Mouse (Mus musculus) heart, embryonic 14.5 days (tissue): Measurements from ENCODE around the gene Clasp2. TPM values are rescaled to one million over a fixed set of nuclear protein-coding genes. Genes with fewer than 3 reads are reported as not detected.

Experiments
- ATAC-seq: fragments of 200-750 bp; cut with Nextera tagmentation; 2 replicates; pipeline ENCODE4 v1.8.0; 2017; ENCODE audit warnings: low read depth, moderate TSS enrichment; ENCODE audit not compliant: insufficient number of reproducible peaks, insufficient read depth, low FRiP score
- H3K27ac ChIP-seq, 2 experiments: fragments of 200-500 bp in 1 of 2; fragments of 300-500 bp in 1 of 2; sonication (generic) in 1 of 2; replicated peaks in 1 of 2; 2 replicates each; pipeline ENCODE4 v1.5.1; 2012 to 2014; ENCODE audit warnings: low read depth in 2 of 2, low read length in 2 of 2, control low read depth in 1 of 2, mild to moderate bottlenecking in 1 of 2, mixed read lengths in 1 of 2; ENCODE audit not compliant: control insufficient read depth in 1 of 2, insufficient read depth in 1 of 2
- H3K27me3 ChIP-seq: fragments of 300-500 bp; sonication (generic); 2 replicates; pipeline ENCODE4 v1.6.1; 2014; ENCODE audit warnings: mild to moderate bottlenecking, low read length, control low read depth; ENCODE audit not compliant: control insufficient read depth, insufficient read depth
- H3K36me3 ChIP-seq: fragments of 300-500 bp; sonication (generic); 2 replicates; pipeline ENCODE4 v1.6.1; 2014; ENCODE audit warnings: mild to moderate bottlenecking, control low read depth, low read length, mixed read lengths; ENCODE audit not compliant: control insufficient read depth, insufficient read depth
- H3K4me1 ChIP-seq, 2 experiments: fragments of 200-500 bp in 1 of 2; fragments of 300-500 bp in 1 of 2; sonication (generic) in 1 of 2; 2 replicates each; pipeline ENCODE4 v1.6.1; 2012 to 2014; ENCODE audit warnings: low read length in 2 of 2, control low read depth in 1 of 2, mixed read lengths in 1 of 2; ENCODE audit not compliant: control insufficient read depth in 2 of 2, insufficient read depth in 2 of 2
- H3K4me2 ChIP-seq: fragments of 300-500 bp; sonication (generic); 2 replicates; pipeline ENCODE4 v1.6.1; 2014; ENCODE audit warnings: mild to moderate bottlenecking, low read length
- H3K4me3 ChIP-seq, 2 experiments: fragments of 200-500 bp in 1 of 2; fragments of 300-500 bp in 1 of 2; sonication (generic) in 1 of 2; 2 replicates each; pipeline ENCODE4 v1.5.1; 2012 to 2014; ENCODE audit warnings: low read length in 2 of 2, mild to moderate bottlenecking in 2 of 2, control low read depth in 1 of 2, low read depth in 1 of 2, moderate library complexity in 1 of 2; ENCODE audit not compliant: control insufficient read depth in 1 of 2, insufficient read depth in 1 of 2
- H3K9ac ChIP-seq: fragments of 300-500 bp; sonication (generic); 2 replicates; pipeline ENCODE4 v1.6.1; 2014; ENCODE audit warnings: mild to moderate bottlenecking, low read length
- H3K9me3 ChIP-seq: fragments of 300-500 bp; sonication (generic); 2 replicates; pipeline ENCODE4 v1.6.1; 2016; ENCODE audit warnings: low read length, control low read depth; ENCODE audit not compliant: control insufficient read depth
- WGBS: fragments of 180-500 bp; shearing (Covaris S2); extraction: QIAGEN DNeasy Blood & Tissue Kit; methylation state at CpG from one replicate; pipeline ENCODE4 v1.1.7; 2014; 5-methylcytosine and 5-hydroxymethylcytosine counted together
- polyA plus RNA-seq: library from polyadenylated mRNA; unstranded; fragments of >200 nt; fragmentation: Nextera tagmentation; extraction: Ambion mirVana; gene quantifications from 2 replicates; pipeline ENCODE4 v1.2.1, GENCODE M21; 2014

Gene Clasp2
- polyA plus RNA-seq, 1 experiment from 2014 or later, result 25.3 TPM

DNA sequence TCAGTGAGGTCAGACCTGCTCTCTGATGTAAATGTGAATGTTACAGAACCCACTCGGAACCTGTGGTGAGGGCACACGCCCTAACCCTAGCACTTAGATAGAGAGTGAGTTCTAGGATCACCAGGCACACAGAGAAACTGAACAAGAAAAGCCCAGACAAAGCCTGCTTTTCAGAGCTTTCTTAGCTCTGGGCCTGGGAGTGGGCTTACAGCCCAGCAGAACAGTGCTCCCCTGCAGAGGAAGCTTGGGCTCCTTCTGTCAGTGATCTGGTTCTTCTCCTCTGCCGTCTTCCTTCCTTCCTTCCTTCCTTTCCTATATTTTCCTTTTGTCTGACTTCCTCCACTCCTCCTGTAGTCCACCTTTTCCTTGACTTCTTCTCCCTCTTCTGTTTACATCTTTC lies 61.5 kb downstream of the Clasp2 start:
- ATAC-seq, result no peak
- Histone ChIP-seq H3K4me1 (peaks cover 2 to 17% of the 10 kb centered on the region in 2 experiments; a peak in 3 of 4 replicates), H3K27me3 (no peaks in the 10 kb centered on the region), H3K4me3 (no peak overlapping the region), H3K27ac (0 out of 4 replicates have a peak overlapping the region, but pooled peaks of 1 of the 2 experiments have one; percentile 3), H3K36me3 (no peaks in the 10 kb centered on the region), H3K9ac (no peak overlapping the region), H3K9me3 (no peaks in the 10 kb centered on the region), H3K4me2 (no peak overlapping the region)
- 63% methylated on average over 3 of the region's 3 CpGs for WGBS

GRCm38 (mm10) chr9:113803751-113804150 lies 62.5 kb downstream of the Clasp2 start:
- Histone ChIP-seq H3K27me3 (no peaks in the 10 kb centered on the region), H3K4me3 (no peak overlapping the region), H3K9ac (no peak overlapping the region), H3K27ac (peak overlapping the region in 1 of 2 experiments; percentile 50; a peak in 1 of 4 replicates), H3K4me2 (no peak overlapping the region), H3K4me1 (peaks cover 2 to 17% of the 10 kb centered on the region in 2 experiments; a peak in 3 of 4 replicates), H3K9me3 (no peaks in the 10 kb centered on the region), H3K36me3 (no peaks in the 10 kb centered on the region)
- 47% methylated on average over 2 of the region's 2 CpGs for WGBS
- no peak for ATAC-seq

DNA sequence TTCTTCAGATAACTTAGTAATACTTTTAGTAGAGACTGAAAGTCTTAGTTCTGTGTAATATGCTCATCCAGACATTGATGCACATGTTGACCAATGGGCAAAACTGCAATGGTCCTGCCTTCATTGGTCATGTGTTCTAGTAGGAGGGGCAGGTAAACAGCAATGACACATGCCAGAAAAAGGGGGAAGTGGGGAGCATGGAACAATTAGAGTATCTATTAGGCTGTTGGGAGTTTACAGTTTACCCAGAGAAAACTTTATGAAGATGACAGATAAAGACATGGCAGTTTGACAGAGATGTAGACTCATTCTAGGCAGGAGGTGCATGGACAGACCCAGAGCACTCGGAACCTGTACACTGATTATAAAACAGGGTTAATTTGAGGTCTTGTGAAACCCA lies 64.1 kb downstream of the Clasp2 start:
- ATAC-seq, result no peak
- H3K4me3 ChIP-seq, result no peak overlapping the region
- H3K4me2 ChIP-seq, result no peak overlapping the region
- H3K9me3 ChIP-seq, result no peaks in the 10 kb centered on the region
- no peaks in the 10 kb centered on the region for H3K27me3 ChIP-seq
- WGBS, result 87% methylated on average over 1 of the region's 1 CpGs
- no peaks in the 10 kb centered on the region for H3K36me3 ChIP-seq
- no peak overlapping the region for H3K9ac ChIP-seq
- peaks cover 0 to 11% of the 10 kb centered on the region in 2 experiments; a peak in 2 of 4 replicates for H3K4me1 ChIP-seq
- no peak overlapping the region for H3K27ac ChIP-seq

DNA sequence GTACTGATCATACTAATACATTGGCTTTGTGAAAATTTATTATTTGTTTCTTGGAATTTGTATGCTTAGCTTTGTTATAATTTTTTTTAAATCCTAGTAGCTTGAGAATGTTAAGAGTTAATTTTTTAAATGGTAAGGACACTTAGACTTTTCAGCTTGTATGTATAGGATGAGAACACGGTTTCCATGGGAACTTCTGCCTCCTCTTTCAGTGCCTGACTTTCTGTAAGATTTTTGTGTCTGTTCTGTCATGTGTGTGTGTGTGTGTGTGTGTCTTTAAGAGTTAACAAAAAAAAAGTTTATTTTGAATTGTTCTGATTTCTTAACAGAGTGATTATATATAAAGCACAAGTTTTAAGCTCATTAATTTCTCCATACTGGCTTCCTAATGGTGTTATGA lies 70.1 kb downstream of the Clasp2 start:
- Histone ChIP-seq H3K9ac (no peak overlapping the region), H3K4me3 (no peak overlapping the region), H3K4me1 (no peaks in the 10 kb centered on the region; a peak in 1 of 4 replicates), H3K4me2 (no peak overlapping the region), H3K27me3 (no peaks in the 10 kb centered on the region), H3K36me3 (peaks cover 8% of the 10 kb centered on the region; the same call in 1 of the 2 replicates), H3K9me3 (no peaks in the 10 kb centered on the region), H3K27ac (no peak overlapping the region)
- 67% methylated on average over 1 of the region's 1 CpGs for WGBS
- no peak for ATAC-seq

DNA sequence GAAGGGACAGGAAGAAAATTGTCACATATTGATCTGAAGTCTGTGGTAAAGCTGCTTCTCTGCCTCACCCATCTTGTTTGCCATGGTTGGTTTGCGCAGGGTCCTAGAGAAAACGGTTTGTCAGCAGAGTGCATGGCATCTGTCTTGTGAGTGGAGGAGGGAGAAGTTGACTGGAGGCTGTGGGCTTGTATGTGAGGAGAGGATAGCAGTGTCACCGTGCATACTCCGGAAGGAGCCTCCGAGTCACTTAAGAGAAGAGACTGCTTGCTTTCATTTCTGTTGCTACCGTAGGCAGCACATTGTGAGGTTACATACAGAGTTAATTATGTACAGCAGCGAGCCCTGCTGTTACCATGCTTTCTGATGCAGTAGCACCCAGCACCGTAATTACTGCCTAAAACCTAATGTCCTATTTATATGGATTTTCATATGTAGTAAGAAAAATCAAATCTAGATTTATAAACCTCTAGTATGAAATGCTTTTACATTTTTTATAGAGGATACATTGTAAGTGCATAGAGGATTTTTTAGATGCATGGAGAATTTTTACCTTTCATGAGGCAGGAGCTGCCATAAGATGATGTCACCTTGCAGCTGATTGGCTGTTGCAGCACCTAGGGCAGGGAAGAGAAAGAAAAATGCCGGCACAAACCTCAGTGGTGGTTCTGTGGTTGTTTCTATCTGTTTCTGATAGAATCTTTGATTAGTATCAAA lies 70.8 kb downstream of the Clasp2 start:
- Histone ChIP-seq H3K27ac (peak overlapping the region; percentile 55 to 85), H3K4me2 (peak overlapping the region; percentile 66), H3K36me3 (peaks cover 8% of the 10 kb centered on the region; the same call in 1 of the 2 replicates), H3K9me3 (no peaks in the 10 kb centered on the region), H3K27me3 (no peaks in the 10 kb centered on the region), H3K9ac (peak overlapping the region; percentile 58), H3K4me1 (no peaks in the 10 kb centered on the region; a peak in 1 of 4 replicates), H3K4me3 (peak overlapping the region; percentile 41 to 47)
- 34% methylated on average over 9 of the region's 9 CpGs for WGBS
- no peak for ATAC-seq

GRCm38 (mm10) chr9:113812671-113813001 lies 71.4 kb downstream of the Clasp2 start:
- Histone ChIP-seq H3K4me3 (peak overlapping the region; percentile 24 to 41; a peak in 3 of 4 replicates), H3K4me1 (no peaks in the 10 kb centered on the region; a peak in 1 of 4 replicates), H3K27ac (0 out of 4 replicates have a peak overlapping the region, but pooled peaks of 1 of the 2 experiments have one; percentile 55), H3K9ac (peak overlapping the region; percentile 58; the same call in 1 of the 2 replicates), H3K27me3 (no peaks in the 10 kb centered on the region), H3K36me3 (peaks cover 8% of the 10 kb centered on the region; the same call in 1 of the 2 replicates), H3K9me3 (no peaks in the 10 kb centered on the region), H3K4me2 (peak overlapping the region; percentile 66)
- WGBS, result 61% methylated on average over 4 of the region's 4 CpGs
- ATAC-seq, result no peak

DNA sequence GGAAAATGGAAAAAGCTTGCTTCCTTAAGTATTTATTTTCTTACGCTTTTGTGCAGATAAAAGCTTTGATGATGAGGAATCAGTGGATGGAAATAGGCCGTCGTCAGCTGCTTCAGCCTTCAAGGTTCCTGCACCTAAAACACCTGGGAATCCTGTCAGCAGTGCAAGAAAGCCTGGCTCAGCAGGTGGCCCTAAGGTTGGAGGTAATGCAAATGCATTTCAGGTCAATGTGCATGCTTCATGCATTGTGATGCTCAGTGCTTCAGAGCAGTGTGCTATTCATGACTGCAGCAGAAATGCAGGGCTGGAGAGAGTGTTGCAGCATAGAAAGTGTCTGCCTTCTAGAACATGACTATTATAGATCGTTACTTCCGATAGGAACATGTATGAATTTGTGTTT lies 71.8 kb downstream of the Clasp2 start:
- no peak for ATAC-seq
- H3K27me3 ChIP-seq, result no peaks in the 10 kb centered on the region
- H3K9ac ChIP-seq, result no peak overlapping the region
- H3K9me3 ChIP-seq, result no peaks in the 10 kb centered on the region
- peaks cover 8% of the 10 kb centered on the region; the same call in 1 of the 2 replicates for H3K36me3 ChIP-seq
- no peak overlapping the region for H3K27ac ChIP-seq
- no peak overlapping the region for H3K4me2 ChIP-seq
- WGBS, result 85% methylated on average over 5 of the region's 5 CpGs
- H3K4me3 ChIP-seq, result no peak overlapping the region
- H3K4me1 ChIP-seq, result no peaks in the 10 kb centered on the region; a peak in 1 of 4 replicates
